Mouse (Mus musculus) midbrain, postnatal 0 days (tissue): ENCODE data around the gene Pole4. TPM values are rescaled to one million over a fixed set of nuclear protein-coding genes. Genes with fewer than 3 reads are reported as not detected.
A peak's percentile ranks its signal among the peaks of the same experiment; 100 is the strongest.

Experiments used
- ATAC-seq: fragments of 200-750 bp; cut with Nextera tagmentation; 2 replicates; pipeline ENCODE4 v1.8.0; 2017; ENCODE audit warnings: moderate number of reproducible peaks, mild to moderate bottlenecking, moderate TSS enrichment, moderate library complexity; ENCODE audit not compliant: low FRiP score
- DNase-seq: peaks from one replicate; pipeline ENCODE4 v3.0.0-alpha.2; 2015; ENCODE audit warnings: low spot score
- H3K27ac ChIP-seq: fragments of 300-500 bp; sonication (generic); 2 replicates; pipeline ENCODE4 v1.5.1; 2014; ENCODE audit warnings: low read depth, mild to moderate bottlenecking, low read length, mixed read lengths
- H3K27me3 ChIP-seq: fragments of 300-500 bp; sonication (generic); 2 replicates; pipeline ENCODE4 v1.6.1; 2014; ENCODE audit warnings: low read length, control low read depth, mixed read lengths; ENCODE audit not compliant: insufficient read depth
- H3K36me3 ChIP-seq: fragments of 300-500 bp; sonication (generic); 2 replicates; pipeline ENCODE4 v1.6.1; 2014; ENCODE audit warnings: low read length, control low read depth, mixed read lengths; ENCODE audit not compliant: insufficient read depth
- H3K4me1 ChIP-seq: fragments of 300-500 bp; sonication (generic); 2 replicates; pipeline ENCODE4 v1.6.1; 2014; ENCODE audit warnings: mild to moderate bottlenecking, control low read depth, antibody characterized with exemption, low read length, mixed read lengths; ENCODE audit not compliant: insufficient read depth
- H3K4me2 ChIP-seq: fragments of 300-500 bp; sonication (generic); 2 replicates; pipeline ENCODE4 v1.6.1; 2014; ENCODE audit warnings: low read depth, mild to moderate bottlenecking, low read length, mixed read lengths; ENCODE audit not compliant: poor library complexity, severe bottlenecking
- H3K4me3 ChIP-seq: fragments of 300-500 bp; sonication (generic); 2 replicates; pipeline ENCODE4 v1.5.1; 2014; ENCODE audit warnings: low read depth, mild to moderate bottlenecking, low read length, moderate library complexity
- H3K9ac ChIP-seq: fragments of 300-500 bp; sonication (generic); replicated peaks from 2 replicates; pipeline ENCODE4 v1.6.1; 2014; ENCODE audit warnings: mild to moderate bottlenecking, low read length, moderate library complexity, mixed read lengths; ENCODE audit not compliant: poor library complexity, severe bottlenecking
- H3K9me3 ChIP-seq: fragments of 300-500 bp; sonication (generic); 2 replicates; pipeline ENCODE4 v1.6.1; 2016; ENCODE audit warnings: low read length, control low read depth
- CTCF ChIP-seq: IDR thresholded peaks from 2 replicates; pipeline ENCODE4 v1.5.1; 2016; ENCODE audit warnings: antibody characterized with exemption, mild to moderate bottlenecking
- WGBS: fragments of 180-500 bp; shearing (Covaris S2); extraction: QIAGEN DNeasy Blood & Tissue Kit; methylation state at CpG from one replicate; pipeline ENCODE4 v1.1.7; 2014; 5-methylcytosine and 5-hydroxymethylcytosine counted together
- polyA plus RNA-seq: library from polyadenylated mRNA; unstranded; fragments of >200 nt; fragmentation: Nextera tagmentation; extraction: Ambion mirVana; gene quantifications from 2 replicates; pipeline ENCODE4 v1.2.1, GENCODE M21; 2015
- total RNA-seq: library from RNA; depleted of rRNA; stranded (reverse); fragments of >200 nt; gene quantifications from 2 replicates; pipeline ENCODE4 v1.2.3, GENCODE M21; 2014

The Pole4 gene
- total and polyA plus RNA-seq, 2 experiments from 2014 or later = 68.2 to 134 TPM

DNA sequence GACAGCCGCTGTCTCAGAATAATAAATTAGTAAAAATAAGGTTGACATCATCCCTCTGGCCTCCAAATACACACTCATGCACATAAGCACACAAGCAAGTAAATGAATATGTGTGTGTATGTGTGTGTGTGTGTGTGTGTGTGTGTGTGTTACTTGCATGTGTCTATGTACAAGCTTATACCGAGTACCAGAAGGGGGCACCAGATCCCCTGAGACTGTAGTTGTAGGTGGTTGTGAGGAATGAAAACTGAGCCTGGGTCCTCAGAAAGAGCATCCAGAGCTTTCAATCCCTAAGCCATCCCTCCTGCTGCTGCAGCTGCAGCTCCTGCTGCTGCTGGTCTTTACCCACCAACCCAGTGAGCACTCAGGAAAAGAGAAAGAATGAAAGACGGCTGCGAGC is 96.4 kb downstream of the Pole4 start:
- Histone ChIP-seq H3K27me3 (no peaks in the 10 kb centered on the region), H3K9me3 (no peaks in the 10 kb centered on the region), H3K36me3 (no peaks in the 10 kb centered on the region), H3K4me3 (no peak overlapping the region), H3K27ac (peak overlapping the region; percentile 65), H3K9ac (no peak overlapping the region), H3K4me2 (0 out of 2 replicates have a peak overlapping the region, but pooled peaks have one; percentile 9), H3K4me1 (peaks cover 6% of the 10 kb centered on the region; the same call in 1 of the 2 replicates)
- TF ChIP-seq CTCF = peak; percentile 48
- ATAC-seq (no peak), DNase-seq (no peak)
- WGBS = 76% methylated on average over 4 of the region's 4 CpGs

DNA sequence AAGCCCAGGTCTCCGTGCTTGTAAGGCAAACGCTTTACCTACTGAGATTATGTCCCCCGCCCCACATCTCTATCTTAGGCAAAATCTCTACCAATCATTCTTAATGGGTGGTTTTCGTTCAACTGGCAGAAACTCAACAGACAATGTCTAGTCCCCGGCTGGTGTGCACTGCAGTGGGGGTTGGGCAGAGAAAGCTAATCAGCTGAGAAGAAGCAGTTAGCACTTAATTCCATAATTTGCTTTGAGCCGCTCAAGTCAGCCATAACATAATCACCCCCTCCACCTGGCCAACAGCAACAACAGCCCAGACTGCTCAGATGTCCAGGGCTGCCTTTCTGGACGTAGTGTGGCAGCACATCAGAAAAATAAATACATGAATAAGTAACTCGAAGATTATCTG is 100.4 kb downstream of the Pole4 start:
- H3K27me3 ChIP-seq = no peaks in the 10 kb centered on the region
- ATAC-seq = no peak
- H3K36me3 ChIP-seq = no peaks in the 10 kb centered on the region
- H3K9ac ChIP-seq = no peak overlapping the region
- no peaks in the 10 kb centered on the region for H3K9me3 ChIP-seq
- no peak overlapping the region for H3K4me2 ChIP-seq
- 49% methylated on average over 8 of the region's 8 CpGs for WGBS
- H3K27ac ChIP-seq = no peak overlapping the region
- H3K4me3 ChIP-seq = no peak overlapping the region
- peaks cover 6% of the 10 kb centered on the region; the same call in 1 of the 2 replicates for H3K4me1 ChIP-seq
- no peak for TF ChIP-seq CTCF
- DNase-seq = peak; percentile 36

DNA sequence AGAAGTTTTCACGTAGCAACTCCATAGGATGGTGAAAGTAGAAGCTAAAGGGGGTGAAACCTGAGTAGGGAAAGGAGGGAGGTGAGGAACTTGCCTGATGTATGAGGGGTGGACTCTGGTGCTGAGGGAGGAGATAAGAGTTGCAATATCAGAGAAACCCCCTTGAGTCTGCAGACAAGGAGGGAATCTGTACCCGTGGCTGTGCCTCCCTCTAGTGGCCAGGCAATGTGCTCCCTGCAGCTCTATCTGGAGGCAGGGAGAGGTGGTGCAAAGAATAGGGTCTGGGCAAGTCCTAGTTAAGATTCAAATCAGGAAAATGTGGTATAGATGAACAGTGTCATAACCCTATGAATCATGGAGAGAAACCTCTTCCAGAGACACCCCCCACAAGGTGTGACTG is 101.5 kb downstream of the Pole4 start:
- WGBS = 53% methylated on average over 2 of the region's 2 CpGs

DNA sequence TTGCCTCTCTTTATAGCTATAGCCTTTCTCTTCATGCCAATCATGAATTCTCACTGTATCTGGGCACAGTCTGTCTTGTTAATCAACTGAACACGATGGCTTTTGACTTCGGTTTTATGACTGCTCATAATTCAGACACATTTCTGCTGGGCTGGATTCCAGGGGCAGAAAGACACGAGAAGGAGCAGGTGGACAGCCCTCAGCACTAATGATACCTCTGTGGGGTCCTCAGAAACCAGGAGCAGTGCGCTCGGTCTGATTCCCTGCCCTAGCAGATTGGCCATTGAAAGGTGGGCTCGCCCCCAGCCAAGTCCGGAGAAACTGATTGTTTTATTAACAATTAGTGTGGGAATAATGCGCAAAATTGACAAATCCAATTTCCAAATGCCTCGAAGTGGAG is 101.9 kb downstream of the Pole4 start:
- WGBS = 82% methylated on average over 9 of the region's 9 CpGs
- DNase-seq = no peak
- no peak for TF ChIP-seq CTCF
- no peak overlapping the region for H3K9ac ChIP-seq
- H3K4me2 ChIP-seq = no peak overlapping the region
- no peaks in the 10 kb centered on the region for H3K27me3 ChIP-seq
- H3K36me3 ChIP-seq = no peaks in the 10 kb centered on the region
- no peak for ATAC-seq
- no peak overlapping the region for H3K27ac ChIP-seq
- no peak overlapping the region for H3K4me3 ChIP-seq
- H3K4me1 ChIP-seq = no peaks in the 10 kb centered on the region
- H3K9me3 ChIP-seq = no peaks in the 10 kb centered on the region

More for the DNA sequence above, 101.5 kb downstream of the Pole4 start:
- H3K9ac ChIP-seq = no peak overlapping the region
- no peak overlapping the region for H3K4me2 ChIP-seq
- no peak overlapping the region for H3K4me3 ChIP-seq
- no peaks in the 10 kb centered on the region for H3K27me3 ChIP-seq
- ATAC-seq = no peak
- peak; percentile 74 for TF ChIP-seq CTCF
- DNase-seq = peak; percentile 53
- no peak overlapping the region for H3K27ac ChIP-seq
- H3K4me1 ChIP-seq = no peaks in the 10 kb centered on the region
- no peaks in the 10 kb centered on the region for H3K36me3 ChIP-seq
- no peaks in the 10 kb centered on the region for H3K9me3 ChIP-seq

GRCm38 (mm10) chr6:82595461-82596090 is 109.6 kb downstream of the Pole4 start:
- 64% methylated on average over 8 of the region's 8 CpGs for WGBS
- no peak overlapping the region for H3K27ac ChIP-seq

DNA sequence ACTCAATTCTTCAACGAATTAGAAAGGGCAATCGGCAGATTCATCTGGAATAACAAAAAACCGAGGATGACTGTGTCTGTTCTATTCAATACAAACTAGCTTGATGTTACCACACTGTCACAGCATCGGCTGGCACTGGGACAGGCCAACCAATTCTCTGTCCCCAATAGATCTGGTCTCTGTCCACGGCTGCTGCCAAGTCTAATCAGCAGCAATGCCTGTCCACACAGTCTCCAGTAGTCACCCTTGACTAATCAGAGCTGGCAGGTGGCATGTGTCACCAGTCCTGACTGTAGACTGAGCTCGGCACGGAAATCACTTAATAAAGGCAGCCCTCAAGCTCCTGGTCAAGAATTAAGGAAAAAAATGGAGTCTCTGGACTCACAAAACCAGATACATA is 115.8 kb downstream of the Pole4 start:
- no peak overlapping the region for H3K4me3 ChIP-seq
- ATAC-seq = no peak; the same call in 1 of the 2 replicates
- no peaks in the 10 kb centered on the region for H3K36me3 ChIP-seq
- H3K4me2 ChIP-seq = no peak overlapping the region
- H3K4me1 ChIP-seq = no peaks in the 10 kb centered on the region
- TF ChIP-seq CTCF = no peak
- no peaks in the 10 kb centered on the region for H3K9me3 ChIP-seq
- no peaks in the 10 kb centered on the region for H3K27me3 ChIP-seq
- H3K9ac ChIP-seq = no peak overlapping the region
- peak; percentile 77 for DNase-seq
- H3K27ac ChIP-seq = no peak overlapping the region
- WGBS = 53% methylated on average over 7 of the region's 7 CpGs

More at GRCm38 (mm10) chr6:82595461-82596090, 109.6 kb downstream of the Pole4 start:
- Histone ChIP-seq H3K4me2 (no peak overlapping the region), H3K4me1 (no peaks in the 10 kb centered on the region), H3K27me3 (no peaks in the 10 kb centered on the region), H3K36me3 (no peaks in the 10 kb centered on the region), H3K9me3 (no peaks in the 10 kb centered on the region), H3K4me3 (no peak overlapping the region), H3K9ac (no peak overlapping the region)
- TF ChIP-seq CTCF = no peak
- ATAC-seq (no peak), DNase-seq (peak; percentile 60)
